Mouse (Mus musculus) kidney, postnatal 10 days (tissue): ENCODE results near the gene Pxmp4.
A peak's percentile ranks its signal among the peaks of the same experiment; 100 is the strongest.

Experiments used
- DNase-seq: peaks from one replicate; pipeline ENCODE4 v3.0.0; 2021; ENCODE audit warnings: mixed read lengths

The Pxmp4 gene

GRCm38 (mm10) chr2:154609050-154609767, 5.7 kb upstream of the Pxmp4 start:
- no peak for DNase-seq

- no peak for DNase-seq
Observed at GRCm38 (mm10) chr2:154606965-154607364, 3.5 kb upstream of the Pxmp4 start.

- no peak for DNase-seq
Observed at GRCm38 (mm10) chr2:154604156-154604555, 648 bp upstream of the Pxmp4 start.

- no peak for DNase-seq
Observed at GRCm38 (mm10) chr2:154603007-154603637, 386 bp downstream of the Pxmp4 start.

- DNase-seq = no peak
Observed at GRCm38 (mm10) chr2:154601324-154601723, 2.2 kb downstream of the Pxmp4 start.

GRCm38 (mm10) chr2:154600586-154600985, 2.9 kb downstream of the Pxmp4 start:
- no peak for DNase-seq

- no peak for DNase-seq
Observed at GRCm38 (mm10) chr2:154597399-154597798, 6.1 kb downstream of the Pxmp4 start.

GRCm38 (mm10) chr2:154595775-154596174, 7.7 kb downstream of the Pxmp4 start:
- DNase-seq = no peak

GRCm38 (mm10) chr2:154593025-154593424, 10.5 kb downstream of the Pxmp4 start:
- peak; percentile 48 for DNase-seq

GRCm38 (mm10) chr2:154591239-154591638, 12.3 kb downstream of the Pxmp4 start:
- no peak for DNase-seq

- no peak for DNase-seq
Observed at GRCm38 (mm10) chr2:154589051-154589450, 14.5 kb downstream of the Pxmp4 start.

GRCm38 (mm10) chr2:154586405-154586804, 17.1 kb downstream of the Pxmp4 start:
- DNase-seq = peak; percentile 66

GRCm38 (mm10) chr2:154584931-154585601, 18.4 kb downstream of the Pxmp4 start:
- no peak for DNase-seq

- DNase-seq = no peak
Observed at GRCm38 (mm10) chr2:154583906-154584872, 19.3 kb downstream of the Pxmp4 start.

- no peak for DNase-seq
Observed at GRCm38 (mm10) chr2:154581421-154581820, 22.1 kb downstream of the Pxmp4 start.

- DNase-seq = no peak
Observed at GRCm38 (mm10) chr2:154580586-154580985, 22.9 kb downstream of the Pxmp4 start.

- no peak for DNase-seq
Observed at GRCm38 (mm10) chr2:154577744-154578067, 25.8 kb downstream of the Pxmp4 start.

- no peak for DNase-seq
Observed at GRCm38 (mm10) chr2:154576876-154577743, 26.4 kb downstream of the Pxmp4 start.

- no peak for DNase-seq
Observed at GRCm38 (mm10) chr2:154574271-154574670, 29.2 kb downstream of the Pxmp4 start.

- DNase-seq = no peak
Observed at GRCm38 (mm10) chr2:154572996-154573395, 30.5 kb downstream of the Pxmp4 start.

GRCm38 (mm10) chr2:154571976-154572375, 31.5 kb downstream of the Pxmp4 start:
- no peak for DNase-seq

GRCm38 (mm10) chr2:154571266-154571665, 32.2 kb downstream of the Pxmp4 start:
- no peak for DNase-seq
